Mouse (Mus musculus): ENCODE data around the gene Prr14. TPM values are rescaled to one million over a fixed set of nuclear protein-coding genes. Genes with fewer than 3 reads are reported as not detected.
"Not testable (repeated sequence)": the region's sequence is repeated elsewhere in the genome, so short reads cannot be mapped to it uniquely, and the experiment has no call there.

The Prr14 gene
- polyA plus RNA-seq (2015; fragmentation: Nextera tagmentation; extraction: Ambion mirVana) = 32.9 and 36.0 TPM in 2 replicates

GRCm38 (mm10) chr7:127459311-127459710 lies at the start of gene Prr14:
TSS of gene Prr14 (plus strand) at chr7:127459611.
- H3K9ac ChIP-seq (ENCODE audit: low read depth, low read length); H3K4me1 ChIP-seq (ENCODE audit: control insufficient read depth, insufficient read depth, low read length); H3K36me3 ChIP-seq (ENCODE audit: control insufficient read depth, insufficient read depth, low read length); ATAC-seq; H3K4me3 ChIP-seq (ENCODE audit: low read depth, low read length); H3K9me3 ChIP-seq (replicated peaks; ENCODE audit: control insufficient read depth, low read length, poor library complexity, severe bottlenecking); H3K27me3 ChIP-seq (ENCODE audit: control insufficient read depth, insufficient read depth, low read depth, low read length); H3K4me2 ChIP-seq (ENCODE audit: low read length); H3K27ac ChIP-seq (ENCODE audit: low read length): not testable (repeated sequence)
- WGBS = over 99% methylated on average over 8 of the region's 8 CpGs

- no peak overlapping the region for H3K4me3 ChIP-seq (ENCODE audit: low read depth, low read length)
- H3K4me2 ChIP-seq (ENCODE audit: low read length) = no peak overlapping the region
- ATAC-seq = no peak
- no peak overlapping the region for H3K27ac ChIP-seq (ENCODE audit: low read length)
- no peak overlapping the region for H3K9ac ChIP-seq (ENCODE audit: low read depth, low read length)
- no peaks in the 10 kb centered on the region for H3K27me3 ChIP-seq (ENCODE audit: control insufficient read depth, insufficient read depth, low read depth, low read length)
- no peaks in the 10 kb centered on the region for H3K4me1 ChIP-seq (ENCODE audit: control insufficient read depth, insufficient read depth, low read length)
- WGBS = 73% methylated on average over 2 of the region's 2 CpGs
- H3K36me3 ChIP-seq (ENCODE audit: control insufficient read depth, insufficient read depth, low read length) = no peaks in the 10 kb centered on the region
- no peaks in the 10 kb centered on the region for H3K9me3 ChIP-seq (replicated peaks; ENCODE audit: control insufficient read depth, low read length, poor library complexity, severe bottlenecking)
Measured at GRCm38 (mm10) chr7:127411418-127411817, 48.0 kb upstream of the Prr14 start.

- peak within 1 kb of the TSS; percentile 95 for H3K9ac ChIP-seq (ENCODE audit: low read depth, low read length)
- peak within 1 kb of the TSS; percentile 74 for H3K4me3 ChIP-seq (ENCODE audit: low read depth, low read length)
- under 1% methylated on average over 48 of the region's 48 CpGs for WGBS
- H3K4me1 ChIP-seq (ENCODE audit: control insufficient read depth, insufficient read depth, low read length) = peaks cover 5% of the 10 kb centered on the region
- H3K27ac ChIP-seq (ENCODE audit: low read length) = peak within 1 kb of the TSS; percentile 82
- H3K4me2 ChIP-seq (ENCODE audit: low read length) = peak within 1 kb of the TSS; percentile 93
- H3K9me3 ChIP-seq (replicated peaks; ENCODE audit: control insufficient read depth, low read length, poor library complexity, severe bottlenecking) = no peaks in the 10 kb centered on the region
- ATAC-seq = peak; percentile 96
- no peaks in the 10 kb centered on the region for H3K27me3 ChIP-seq (ENCODE audit: control insufficient read depth, insufficient read depth, low read depth, low read length)
- H3K36me3 ChIP-seq (ENCODE audit: control insufficient read depth, insufficient read depth, low read length) = no peaks in the 10 kb centered on the region
Measured at GRCm38 (mm10) chr7:127421388-127422191, 37.8 kb upstream of the Prr14 start, which contains the start of gene Zfp688. TSS of gene Zfp688 (minus strand) at chr7:127422068.

- peak; percentile 84 for ATAC-seq
- Histone ChIP-seq H3K4me1 (ENCODE audit: control insufficient read depth, insufficient read depth, low read length) (peaks cover 5% of the 10 kb centered on the region), H3K27me3 (ENCODE audit: control insufficient read depth, insufficient read depth, low read depth, low read length) (no peaks in the 10 kb centered on the region), H3K27ac (ENCODE audit: low read length) (peak overlapping the region; percentile 82), H3K36me3 (ENCODE audit: control insufficient read depth, insufficient read depth, low read length) (no peaks in the 10 kb centered on the region), H3K4me2 (ENCODE audit: low read length) (peak overlapping the region; percentile 93), H3K9ac (ENCODE audit: low read depth, low read length) (peak overlapping the region; percentile 95), H3K4me3 (ENCODE audit: low read depth, low read length) (peak overlapping the region; percentile 74), H3K9me3 (replicated peaks; ENCODE audit: control insufficient read depth, low read length, poor library complexity, severe bottlenecking) (no peaks in the 10 kb centered on the region)
- WGBS = under 1% methylated on average over 15 of the region's 15 CpGs
Measured at GRCm38 (mm10) chr7:127422247-127422646, 37.2 kb upstream of the Prr14 start.

- Histone ChIP-seq H3K4me1 (ENCODE audit: control insufficient read depth, insufficient read depth, low read length) (peaks cover 5% of the 10 kb centered on the region), H3K27ac (ENCODE audit: low read length) (no peak overlapping the region), H3K4me3 (ENCODE audit: low read depth, low read length) (no peak overlapping the region), H3K36me3 (ENCODE audit: control insufficient read depth, insufficient read depth, low read length) (no peaks in the 10 kb centered on the region), H3K4me2 (ENCODE audit: low read length) (no peak overlapping the region), H3K9me3 (replicated peaks; ENCODE audit: control insufficient read depth, low read length, poor library complexity, severe bottlenecking) (no peaks in the 10 kb centered on the region), H3K9ac (ENCODE audit: low read depth, low read length) (no peak overlapping the region), H3K27me3 (ENCODE audit: control insufficient read depth, insufficient read depth, low read depth, low read length) (no peaks in the 10 kb centered on the region)
- ATAC-seq = no peak
- WGBS = 85% methylated on average over 3 of the region's 3 CpGs
Measured at GRCm38 (mm10) chr7:127425291-127425690, 34.1 kb upstream of the Prr14 start.

GRCm38 (mm10) chr7:127425911-127426310 lies 33.5 kb upstream of the Prr14 start:
- H3K9ac ChIP-seq (ENCODE audit: low read depth, low read length) = no peak overlapping the region
- no peaks in the 10 kb centered on the region for H3K36me3 ChIP-seq (ENCODE audit: control insufficient read depth, insufficient read depth, low read length)
- H3K4me3 ChIP-seq (ENCODE audit: low read depth, low read length) = no peak overlapping the region
- WGBS = 97% methylated on average over 2 of the region's 2 CpGs
- no peaks in the 10 kb centered on the region for H3K9me3 ChIP-seq (replicated peaks; ENCODE audit: control insufficient read depth, low read length, poor library complexity, severe bottlenecking)
- H3K4me1 ChIP-seq (ENCODE audit: control insufficient read depth, insufficient read depth, low read length) = peaks cover 5% of the 10 kb centered on the region
- H3K27me3 ChIP-seq (ENCODE audit: control insufficient read depth, insufficient read depth, low read depth, low read length) = no peaks in the 10 kb centered on the region
- H3K27ac ChIP-seq (ENCODE audit: low read length) = no peak overlapping the region
- no peak overlapping the region for H3K4me2 ChIP-seq (ENCODE audit: low read length)
- ATAC-seq = no peak

- Histone ChIP-seq H3K36me3 (ENCODE audit: control insufficient read depth, insufficient read depth, low read length) (no peaks in the 10 kb centered on the region), H3K4me3 (ENCODE audit: low read depth, low read length) (no peak overlapping the region), H3K4me2 (ENCODE audit: low read length) (no peak overlapping the region), H3K27ac (ENCODE audit: low read length) (no peak overlapping the region), H3K27me3 (ENCODE audit: control insufficient read depth, insufficient read depth, low read depth, low read length) (no peaks in the 10 kb centered on the region), H3K9ac (ENCODE audit: low read depth, low read length) (no peak overlapping the region), H3K4me1 (ENCODE audit: control insufficient read depth, insufficient read depth, low read length) (peaks cover under 1% of the 10 kb centered on the region), H3K9me3 (replicated peaks; ENCODE audit: control insufficient read depth, low read length, poor library complexity, severe bottlenecking) (no peaks in the 10 kb centered on the region)
- WGBS = 79% methylated on average over 3 of the region's 3 CpGs
- ATAC-seq = no peak
Measured at GRCm38 (mm10) chr7:127426354-127426753, 33.1 kb upstream of the Prr14 start.

- H3K9me3 ChIP-seq (replicated peaks; ENCODE audit: control insufficient read depth, low read length, poor library complexity, severe bottlenecking) = no peaks in the 10 kb centered on the region; the same call in 1 of the 2 replicates
- H3K27me3 ChIP-seq (ENCODE audit: control insufficient read depth, insufficient read depth, low read depth, low read length) = no peaks in the 10 kb centered on the region
- H3K4me2 ChIP-seq (ENCODE audit: low read length) = no peak overlapping the region
- H3K36me3 ChIP-seq (ENCODE audit: control insufficient read depth, insufficient read depth, low read length) = no peaks in the 10 kb centered on the region
- ATAC-seq = no peak
- H3K4me1 ChIP-seq (ENCODE audit: control insufficient read depth, insufficient read depth, low read length) = no peaks in the 10 kb centered on the region
- no peak overlapping the region for H3K9ac ChIP-seq (ENCODE audit: low read depth, low read length)
- WGBS = 91% methylated on average over 4 of the region's 4 CpGs
- H3K4me3 ChIP-seq (ENCODE audit: low read depth, low read length) = no peak overlapping the region
- H3K27ac ChIP-seq (ENCODE audit: low read length) = no peak overlapping the region
Measured at GRCm38 (mm10) chr7:127435206-127435605, 24.2 kb upstream of the Prr14 start.

- H3K27ac ChIP-seq (ENCODE audit: low read length) = no peak overlapping the region
- H3K4me1 ChIP-seq (ENCODE audit: control insufficient read depth, insufficient read depth, low read length) = no peaks in the 10 kb centered on the region
- no peak overlapping the region for H3K4me2 ChIP-seq (ENCODE audit: low read length)
- 85% methylated on average over 3 of the region's 3 CpGs for WGBS
- no peak overlapping the region for H3K9ac ChIP-seq (ENCODE audit: low read depth, low read length)
- H3K36me3 ChIP-seq (ENCODE audit: control insufficient read depth, insufficient read depth, low read length) = peaks cover 4% of the 10 kb centered on the region; the same call in 1 of the 2 replicates
- no peaks in the 10 kb centered on the region for H3K27me3 ChIP-seq (ENCODE audit: control insufficient read depth, insufficient read depth, low read depth, low read length)
- H3K9me3 ChIP-seq (replicated peaks; ENCODE audit: control insufficient read depth, low read length, poor library complexity, severe bottlenecking) = no peaks in the 10 kb centered on the region; the same call in 1 of the 2 replicates
- ATAC-seq = no peak
- no peak overlapping the region for H3K4me3 ChIP-seq (ENCODE audit: low read depth, low read length)
Measured at GRCm38 (mm10) chr7:127437724-127438123, 21.7 kb upstream of the Prr14 start.

Measured in midbrain, embryonic 16.5 days (tissue).